Mouse (Mus musculus) midbrain, embryonic 14.5 days (tissue): ENCODE measurements around the gene Cops4. TPM values are rescaled to one million over a fixed set of nuclear protein-coding genes. Genes with fewer than 3 reads are reported as not detected.

ENCODE experiments used
- ATAC-seq: fragments of 200-750 bp; cut with Nextera tagmentation; 2 replicates; pipeline ENCODE4 v1.8.0; 2017; ENCODE audit warnings: moderate number of reproducible peaks, moderate library complexity; ENCODE audit not compliant: low FRiP score, low TSS enrichment
- DNase-seq: peaks from one replicate; pipeline ENCODE4 v3.0.0-alpha.2; 2015
- H3K27ac ChIP-seq: fragments of 300-500 bp; sonication (generic); replicated peaks from 2 replicates; pipeline ENCODE4 v1.5.1; 2014; ENCODE audit warnings: mild to moderate bottlenecking, low read depth, low read length, moderate library complexity
- H3K27me3 ChIP-seq: fragments of 300-500 bp; sonication (generic); 2 replicates; pipeline ENCODE4 v1.6.1; 2014; ENCODE audit warnings: low read length, control low read depth, mixed read lengths; ENCODE audit not compliant: control insufficient read depth, insufficient read depth
- H3K36me3 ChIP-seq: fragments of 300-500 bp; sonication (generic); 2 replicates; pipeline ENCODE4 v1.6.1; 2014; ENCODE audit warnings: low read length, control low read depth; ENCODE audit not compliant: control insufficient read depth, insufficient read depth
- H3K4me1 ChIP-seq: fragments of 300-500 bp; sonication (generic); 2 replicates; pipeline ENCODE4 v1.6.1; 2014; ENCODE audit warnings: mild to moderate bottlenecking, antibody characterized with exemption, low read length, control low read depth; ENCODE audit not compliant: control insufficient read depth, insufficient read depth
- H3K4me2 ChIP-seq: fragments of 300-500 bp; sonication (generic); 2 replicates; pipeline ENCODE4 v1.6.1; 2014; ENCODE audit warnings: mild to moderate bottlenecking, low read length, moderate library complexity
- H3K4me3 ChIP-seq: fragments of 300-500 bp; sonication (generic); replicated peaks from 2 replicates; pipeline ENCODE4 v1.5.1; 2014; ENCODE audit warnings: low read depth, low read length
- H3K9ac ChIP-seq: fragments of 300-500 bp; sonication (generic); replicated peaks from 2 replicates; pipeline ENCODE4 v1.6.1; 2014; ENCODE audit warnings: mild to moderate bottlenecking, low read length, moderate library complexity
- H3K9me3 ChIP-seq: fragments of 300-500 bp; sonication (generic); 2 replicates; pipeline ENCODE4 v1.6.1; 2016; ENCODE audit warnings: low read length, control low read depth, mixed read lengths; ENCODE audit not compliant: control insufficient read depth
- WGBS: fragments of 180-500 bp; shearing (Covaris S2); extraction: QIAGEN DNeasy Blood & Tissue Kit; methylation state at CpG from one replicate; pipeline ENCODE4 v1.1.7; 2014; 5-methylcytosine and 5-hydroxymethylcytosine counted together
- polyA plus RNA-seq: library from polyadenylated mRNA; unstranded; fragments of >200 nt; fragmentation: Nextera tagmentation; extraction: Ambion mirVana; gene quantifications from 2 replicates; pipeline ENCODE4 v1.2.1, GENCODE M21; 2014

Gene Cops4
- polyA plus RNA-seq, 1 experiment from 2014 or later = 210 TPM

GRCm38 (mm10) chr5:100520223-100520622, 2.1 kb downstream of the Cops4 start:
- DNase-seq (no peak), ATAC-seq (no peak)
- H3K4me3 ChIP-seq = peak overlapping the region; percentile 8; the same call in 1 of the 2 replicates
- no peaks in the 10 kb centered on the region for H3K9me3 ChIP-seq
- no peak overlapping the region for H3K9ac ChIP-seq
- no peak overlapping the region for H3K27ac ChIP-seq
- H3K27me3 ChIP-seq = no peaks in the 10 kb centered on the region
- 93% methylated on average over 2 of the region's 2 CpGs for WGBS
- 0 out of 2 replicates have a peak overlapping the region, but pooled peaks have one; percentile 12 for H3K4me2 ChIP-seq
- peaks cover 7% of the 10 kb centered on the region; the same call in 1 of the 2 replicates for H3K36me3 ChIP-seq
- peaks cover 14% of the 10 kb centered on the region for H3K4me1 ChIP-seq

DNA sequence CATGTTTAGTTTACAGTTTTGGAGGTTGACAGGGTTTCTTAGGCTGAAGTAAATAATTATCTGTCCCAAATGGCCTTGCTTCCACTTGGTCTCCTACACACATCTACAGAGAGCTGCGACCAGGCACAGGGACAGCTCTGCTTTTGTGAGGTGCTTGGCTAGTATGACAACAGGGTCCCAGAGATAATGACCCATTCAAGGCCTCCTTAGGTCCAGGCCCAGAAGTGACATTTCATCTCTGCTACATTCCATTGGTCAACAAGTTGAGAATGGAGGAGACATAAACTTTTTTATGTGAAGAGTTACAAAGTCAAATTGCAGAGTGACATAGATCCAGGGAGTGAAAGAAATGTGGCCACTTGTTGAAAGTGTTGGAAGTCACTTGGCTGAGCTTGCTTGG, 5.2 kb downstream of the Cops4 start:
- DNase-seq (no peak), ATAC-seq (no peak)
- WGBS = 91% methylated on average over 1 of the region's 1 CpGs
- Histone ChIP-seq H3K36me3 (peaks cover 17% of the 10 kb centered on the region; the same call in 1 of the 2 replicates), H3K27me3 (no peaks in the 10 kb centered on the region), H3K27ac (no peak overlapping the region), H3K4me1 (peaks cover 11% of the 10 kb centered on the region), H3K9me3 (no peaks in the 10 kb centered on the region), H3K4me2 (no peak overlapping the region), H3K4me3 (no peak overlapping the region), H3K9ac (no peak overlapping the region)

DNA sequence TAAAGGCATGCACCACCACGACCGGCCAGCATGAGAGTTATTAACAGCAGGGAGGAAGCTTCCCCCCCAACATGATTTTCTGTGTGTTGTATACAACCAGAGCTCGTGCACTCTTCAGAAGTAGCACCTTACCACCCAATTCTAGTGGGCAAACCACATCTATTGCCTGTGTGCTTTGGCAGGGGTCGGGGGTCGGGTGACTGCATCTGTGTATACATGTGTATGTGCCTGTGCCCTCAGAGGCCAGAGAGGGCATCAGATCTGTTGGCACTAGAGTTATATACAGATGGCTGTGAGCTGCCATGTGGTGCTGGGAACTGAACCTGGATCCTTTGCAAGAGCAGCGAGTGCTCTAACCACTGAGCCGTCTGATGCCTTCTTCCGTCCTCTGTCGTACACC, 6.8 kb downstream of the Cops4 start:
- WGBS = 96% methylated on average over 9 of the region's 9 CpGs
- DNase-seq = no peak

DNA sequence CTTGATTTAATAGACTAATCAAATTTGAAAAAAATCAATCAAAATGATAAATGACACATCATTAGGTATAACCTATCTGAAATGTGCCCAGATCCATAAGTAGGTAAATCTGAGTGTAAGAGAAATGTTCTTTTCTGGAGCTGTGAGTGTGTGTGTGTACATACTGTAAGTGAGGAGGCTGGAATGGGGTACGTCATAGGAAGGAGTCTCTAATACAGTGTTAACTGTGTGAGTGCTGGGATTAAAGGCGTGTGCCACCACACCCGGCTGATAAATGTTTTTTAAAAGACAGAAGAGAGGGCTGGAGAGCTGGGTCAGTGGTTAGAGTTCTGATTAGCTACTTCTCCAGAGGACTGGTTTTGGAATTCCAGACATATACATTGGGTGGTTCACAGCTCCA, 7.5 kb downstream of the Cops4 start:
- no peaks in the 10 kb centered on the region for H3K27me3 ChIP-seq
- H3K9ac ChIP-seq = no peak overlapping the region
- no peak for ATAC-seq
- 86% methylated on average over 3 of the region's 3 CpGs for WGBS
- DNase-seq = no peak
- H3K36me3 ChIP-seq = peaks cover 40% of the 10 kb centered on the region
- no peak overlapping the region for H3K27ac ChIP-seq
- no peak overlapping the region for H3K4me2 ChIP-seq
- no peak overlapping the region for H3K4me3 ChIP-seq
- no peaks in the 10 kb centered on the region for H3K4me1 ChIP-seq
- no peaks in the 10 kb centered on the region for H3K9me3 ChIP-seq

More for the DNA sequence above, 6.8 kb downstream of the Cops4 start:
- H3K4me2 ChIP-seq = no peak overlapping the region
- no peak overlapping the region for H3K27ac ChIP-seq
- peaks cover 33% of the 10 kb centered on the region for H3K36me3 ChIP-seq
- no peak overlapping the region for H3K9ac ChIP-seq
- H3K4me3 ChIP-seq = no peak overlapping the region
- H3K4me1 ChIP-seq = peaks cover 3% of the 10 kb centered on the region
- no peak for ATAC-seq
- no peaks in the 10 kb centered on the region for H3K27me3 ChIP-seq
- H3K9me3 ChIP-seq = no peaks in the 10 kb centered on the region

DNA sequence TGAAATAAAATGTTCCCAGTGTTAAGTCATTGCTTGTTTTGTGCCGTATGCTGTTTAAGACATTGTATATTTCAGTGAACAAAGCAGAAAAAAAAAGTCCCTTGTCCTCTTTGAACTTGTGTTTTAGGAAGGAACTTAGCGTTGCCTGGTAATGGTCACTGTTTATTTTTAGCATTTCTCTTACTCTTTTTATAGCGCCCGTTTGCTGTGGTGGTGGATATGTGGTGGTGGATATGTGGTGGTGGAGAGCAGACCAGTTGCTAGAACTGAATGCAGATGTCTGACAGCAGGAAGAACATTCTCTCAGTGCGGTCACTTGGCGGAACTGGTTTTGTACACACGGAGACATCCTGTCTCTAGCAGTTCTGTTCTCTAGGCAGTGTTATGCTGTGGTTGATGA, 8.1 kb downstream of the Cops4 start:
- no peak for ATAC-seq

DNA sequence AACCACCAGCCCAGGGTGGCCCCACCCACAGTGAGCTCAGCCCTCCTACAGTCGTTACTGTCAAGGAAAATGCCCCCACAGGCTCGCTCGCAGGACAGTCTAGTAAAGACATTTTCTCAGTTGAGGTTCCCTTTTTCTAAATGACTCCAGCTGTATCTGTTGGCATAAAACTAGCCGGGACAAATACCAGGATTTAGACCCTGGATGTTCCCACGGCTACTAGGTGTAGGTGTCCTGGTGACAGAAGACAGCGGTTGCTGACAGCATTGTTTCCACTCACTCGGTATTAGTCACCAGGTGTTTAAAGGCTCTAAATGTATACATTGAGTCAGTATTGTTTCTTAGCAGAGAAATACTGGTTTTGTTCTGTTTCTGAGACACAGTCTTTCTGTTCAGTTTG, 17.7 kb downstream of the Cops4 start:
- no peak overlapping the region for H3K4me2 ChIP-seq
- WGBS = 88% methylated on average over 7 of the region's 7 CpGs
- DNase-seq (no peak), ATAC-seq (no peak)
- H3K27ac ChIP-seq = no peak overlapping the region
- H3K36me3 ChIP-seq = peaks cover 73% of the 10 kb centered on the region
- no peak overlapping the region for H3K9ac ChIP-seq
- H3K4me3 ChIP-seq = no peak overlapping the region
- H3K9me3 ChIP-seq = no peaks in the 10 kb centered on the region
- H3K4me1 ChIP-seq = no peaks in the 10 kb centered on the region
- no peaks in the 10 kb centered on the region for H3K27me3 ChIP-seq

More for the DNA sequence above, 8.1 kb downstream of the Cops4 start:
- Histone ChIP-seq H3K9me3 (no peaks in the 10 kb centered on the region), H3K27me3 (no peaks in the 10 kb centered on the region), H3K27ac (no peak overlapping the region), H3K4me2 (no peak overlapping the region), H3K4me1 (no peaks in the 10 kb centered on the region), H3K9ac (no peak overlapping the region), H3K4me3 (no peak overlapping the region), H3K36me3 (peaks cover 45% of the 10 kb centered on the region)
- 93% methylated on average over 7 of the region's 7 CpGs for WGBS
- no peak for DNase-seq

DNA sequence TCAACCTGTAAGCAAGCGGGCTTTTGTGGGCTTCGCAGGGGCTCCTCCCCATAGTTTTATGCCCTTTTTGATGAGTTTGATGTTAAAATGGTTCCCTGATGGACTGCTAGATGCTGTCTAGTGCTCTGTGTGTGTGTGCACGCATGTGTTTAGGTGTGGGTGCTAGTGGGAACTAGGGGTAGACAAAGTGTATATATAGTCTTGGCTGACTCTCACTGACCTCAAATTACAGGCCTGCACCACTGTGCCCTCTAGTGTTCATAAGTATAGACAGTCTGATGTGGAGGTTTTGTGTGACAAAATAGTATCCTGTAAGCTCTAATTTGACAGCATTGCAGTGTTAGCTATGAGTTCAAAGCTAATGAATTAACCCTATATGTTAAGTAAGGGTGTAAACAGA, 18.5 kb downstream of the Cops4 start:
- DNase-seq (peak; percentile 71), ATAC-seq (no peak)
- no peak overlapping the region for H3K4me2 ChIP-seq
- H3K27ac ChIP-seq = no peak overlapping the region
- no peaks in the 10 kb centered on the region for H3K27me3 ChIP-seq
- no peaks in the 10 kb centered on the region for H3K4me1 ChIP-seq
- no peak overlapping the region for H3K9ac ChIP-seq
- no peaks in the 10 kb centered on the region for H3K9me3 ChIP-seq
- WGBS = 91% methylated on average over 3 of the region's 3 CpGs
- H3K36me3 ChIP-seq = peaks cover 72% of the 10 kb centered on the region
- H3K4me3 ChIP-seq = no peak overlapping the region

DNA sequence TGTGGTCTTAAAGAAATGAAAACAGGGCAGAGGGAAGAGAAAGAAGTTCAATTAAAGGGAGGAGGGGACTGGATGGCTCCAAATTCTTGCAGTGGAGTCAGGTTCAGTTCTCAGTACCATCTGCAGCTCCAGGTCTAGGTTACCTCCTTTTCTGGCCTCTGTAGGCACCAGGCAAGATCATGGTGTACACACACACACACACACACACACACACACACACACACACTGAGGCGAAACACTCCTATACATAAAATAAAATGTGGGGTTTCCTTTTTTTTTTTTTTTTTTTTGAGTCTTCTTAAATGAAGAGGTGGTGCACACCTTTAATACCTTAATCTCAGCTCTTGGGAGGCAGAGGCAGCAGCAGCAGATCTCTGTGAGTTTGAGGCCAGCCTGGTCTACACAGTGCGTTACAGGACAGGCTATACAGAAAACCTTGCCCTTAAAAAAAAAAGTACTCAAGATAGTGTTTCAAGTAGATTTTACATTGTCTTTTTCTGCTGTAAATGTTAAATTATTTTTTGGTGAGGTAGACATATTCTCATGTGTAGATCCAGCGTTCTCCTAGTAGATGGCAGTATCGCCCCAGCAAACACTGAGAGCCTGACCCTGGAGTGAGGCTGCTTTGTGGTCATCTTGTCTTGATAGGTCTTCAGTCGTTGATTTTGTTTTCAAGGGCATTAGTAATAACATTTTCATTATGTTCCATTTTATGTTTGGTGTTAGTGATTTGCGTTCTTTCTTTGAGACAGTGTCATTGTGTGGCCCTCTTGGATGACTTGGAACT, 28.4 kb downstream of the Cops4 start:
- no peaks in the 10 kb centered on the region for H3K27me3 ChIP-seq
- no peak overlapping the region for H3K27ac ChIP-seq
- H3K9ac ChIP-seq = no peak overlapping the region
- peaks cover 79% of the 10 kb centered on the region for H3K36me3 ChIP-seq
- no peaks in the 10 kb centered on the region for H3K9me3 ChIP-seq
- ATAC-seq = no peak
- no peak overlapping the region for H3K4me2 ChIP-seq
- no peak overlapping the region for H3K4me3 ChIP-seq
- 92% methylated on average over 6 of the region's 6 CpGs for WGBS
- no peaks in the 10 kb centered on the region for H3K4me1 ChIP-seq
- DNase-seq = peak; percentile 19

GRCm38 (mm10) chr5:100548236-100548635, 30.1 kb downstream of the Cops4 start:
- Histone ChIP-seq H3K36me3 (peaks cover 62% of the 10 kb centered on the region), H3K9me3 (no peaks in the 10 kb centered on the region), H3K4me3 (no peak overlapping the region), H3K27me3 (no peaks in the 10 kb centered on the region), H3K9ac (no peak overlapping the region), H3K4me2 (no peak overlapping the region), H3K27ac (no peak overlapping the region), H3K4me1 (no peaks in the 10 kb centered on the region)
- WGBS = 96% methylated on average over 2 of the region's 2 CpGs
- ATAC-seq (no peak), DNase-seq (no peak)
